9 mouse cellular contexts compared by ENCODE assay signal in genomic region chr7:144449637-144450570, GRCm38 (mm10). TPM values are rescaled to one million over a fixed set of nuclear protein-coding genes. Genes with fewer than 3 reads are reported as not detected.
DNase-seq lines count a peak whose midpoint lies in the region; ATAC-seq lines count a peak whose summit lies in the region.
"Had no signal": no experiment of that assay in that cellular context is flagged by ENCODE, and none has a peak within 500 bp of the region (broad histone marks: within the 10 kb centered on the region; RNA-seq: fewer than 3 reads in every experiment).

No protein-coding gene starts in this region.

- H3K9me3 ChIP-seq in forebrain, embryonic 12.5 days, result no peaks in the 10 kb centered on the region
- no peaks in the 10 kb centered on the region for H3K9me3 ChIP-seq in forebrain, embryonic 11.5 days (ENCODE audit: control insufficient read depth, low read length)
- no peaks in the 10 kb centered on the region for H3K9me3 ChIP-seq in intestine, embryonic 15.5 days

- H3K4me1 ChIP-seq in forebrain, embryonic 12.5 days, result no peaks in the 10 kb centered on the region
- H3K4me1 ChIP-seq in forebrain, embryonic 11.5 days (replicated peaks; ENCODE audit: control insufficient read depth, insufficient read depth, low read length), result no peaks in the 10 kb centered on the region
- H3K4me1 ChIP-seq in intestine, embryonic 15.5 days (replicated peaks), result no peaks in the 10 kb centered on the region

- H3K27me3 ChIP-seq in forebrain, embryonic 12.5 days, result no peaks in the 10 kb centered on the region
- no peaks in the 10 kb centered on the region for H3K27me3 ChIP-seq in forebrain, embryonic 11.5 days (ENCODE audit: control insufficient read depth, insufficient read depth, low read length)
- H3K27me3 ChIP-seq in intestine, embryonic 15.5 days (replicated peaks), result no peaks in the 10 kb centered on the region

- 0 out of 2 replicates have a peak, but pooled peaks have one; percentile 33 for ATAC-seq in forebrain, embryonic 12.5 days (ENCODE audit: low FRiP score)
- no peak for ATAC-seq in forebrain, embryonic 11.5 days (replicated peaks; ENCODE audit: low FRiP score)
- ATAC-seq in intestine, embryonic 15.5 days, result no peak

- 95% methylated on average over 13 of the region's 13 CpGs for WGBS in forebrain, embryonic 12.5 days
- 93% methylated on average over 13 of the region's 13 CpGs for WGBS in forebrain, embryonic 11.5 days
- 95% methylated on average over 13 of the region's 13 CpGs for WGBS in intestine, embryonic 15.5 days

- no peak overlapping the region for H3K4me2 ChIP-seq in forebrain, embryonic 12.5 days
- H3K4me2 ChIP-seq in forebrain, embryonic 11.5 days (ENCODE audit: low read depth, low read length, severe bottlenecking), result no peak overlapping the region
- no peak overlapping the region for H3K4me2 ChIP-seq in intestine, embryonic 15.5 days (replicated peaks)

- DNase-seq in forebrain, embryonic 11.5 days (ENCODE audit: low spot score), result no peak
- peak; percentile 100 for DNase-seq in adrenal gland, postnatal 25 days
- DNase-seq in frontal cortex, postnatal 10 days (ENCODE audit: low spot score in 2 of 2), result peak; percentile 80 to 84
- DNase-seq in heart, postnatal 4 days, result peak; percentile 98
- DNase-seq in left cerebral cortex, postnatal 14 days (ENCODE audit: low spot score in 2 of 2), result peak; percentile 83 to 87
- DNase-seq in right cerebral cortex, adult 18-20 months, result peak; percentile 74

- intact Hi-C loops in left cerebral cortex, postnatal 14 days (cut with DNase I), result no loop called here

- H3K36me3 ChIP-seq in forebrain, embryonic 12.5 days (replicated peaks), result peaks cover 98% of the 10 kb centered on the region
- H3K36me3 ChIP-seq in forebrain, embryonic 11.5 days (ENCODE audit: control insufficient read depth, insufficient read depth, low read length), result peaks cover 12% of the 10 kb centered on the region
- peaks cover 65% of the 10 kb centered on the region for H3K36me3 ChIP-seq in intestine, embryonic 15.5 days

- no peak overlapping the region for H3K4me3 ChIP-seq in forebrain, embryonic 12.5 days (replicated peaks)
- H3K4me3 ChIP-seq in forebrain, embryonic 11.5 days (ENCODE audit: low read depth, low read length), result no peak overlapping the region
- H3K4me3 ChIP-seq in intestine, embryonic 15.5 days (replicated peaks), result no peak overlapping the region

- H3K9ac ChIP-seq in forebrain, embryonic 12.5 days, result no peak overlapping the region
- no peak overlapping the region for H3K9ac ChIP-seq in forebrain, embryonic 11.5 days (ENCODE audit: low read length)
- H3K9ac ChIP-seq in intestine, embryonic 15.5 days, result no peak overlapping the region
- H3K9ac ChIP-seq: liver, embryonic 14.5 days had no signal

- H3K27ac ChIP-seq in forebrain, embryonic 12.5 days, result no peak overlapping the region
- no peak overlapping the region for H3K27ac ChIP-seq in forebrain, embryonic 11.5 days (ENCODE audit: low read depth, low read length)
- H3K27ac ChIP-seq in intestine, embryonic 15.5 days, result no peak overlapping the region
- H3K27ac ChIP-seq: liver, embryonic 14.5 days had no signal

RNA-seq across cellular contexts. Expression of gene Cttn, which starts 20.9 kb away (rescaled TPM):
- 187 and 192 TPM in 2 replicates for polyA plus RNA-seq in forebrain, embryonic 12.5 days (2016; fragmentation: Nextera tagmentation; extraction: Ambion mirVana)
- 183 and 190 TPM in 2 replicates for polyA plus RNA-seq in forebrain, embryonic 11.5 days (2014; fragmentation: Nextera tagmentation; extraction: Ambion mirVana)
- 218 and 274 TPM in 2 replicates for total RNA-seq in adrenal gland, postnatal 25 days (2021)
- 10 to 100 TPM; 88.0 to 93.4 TPM for total RNA-seq in heart, postnatal 4 days (2021)
- 100 to 1,000 TPM; 123 to 129 TPM for total RNA-seq in left cerebral cortex, postnatal 14 days (2021)
- 139 and 146 TPM in 2 replicates for polyA plus RNA-seq in intestine, embryonic 15.5 days (2015; fragmentation: Nextera tagmentation; extraction: Ambion mirVana)
